Mouse (Mus musculus) MEL (cell line): ENCODE results near the gene Rasl10b. TPM values are rescaled to one million over a fixed set of nuclear protein-coding genes. Genes with fewer than 3 reads are reported as not detected.

Experiments used
- DNase-seq: peaks from one replicate; pipeline ENCODE4 v3.0.0; 2011; ENCODE audit warnings: low read depth, low spot score
- H3K27ac ChIP-seq: 2 replicates; pipeline ENCODE4 v1.5.1; 2012; ENCODE audit warnings: low read depth, mild to moderate bottlenecking, control low read depth, low read length, moderate library complexity; ENCODE audit not compliant: control insufficient read depth
- H3K27me3 ChIP-seq, 2 experiments: fragments of 150-350 bp in 1 of 2; sonication (generic) in 1 of 2; 2 replicates each; pipeline ENCODE4 v1.6.1; 2012; ENCODE audit warnings: low read length in 2 of 2, mild to moderate bottlenecking in 2 of 2, improper control_type of control experiment in 1 of 2, moderate library complexity in 1 of 2; ENCODE audit not compliant: insufficient read depth in 2 of 2, control insufficient read depth in 1 of 2
- H3K36me3 ChIP-seq, 2 experiments: 2 replicates each; pipeline ENCODE4 v1.6.1; 2012 to 2014; ENCODE audit warnings: low read length in 2 of 2, improper control_type of control experiment in 1 of 2, inconsistent platforms in 1 of 2, mild to moderate bottlenecking in 1 of 2; ENCODE audit not compliant: insufficient read depth in 2 of 2, control insufficient read depth in 1 of 2
- H3K4me1 ChIP-seq, 2 experiments: fragments of 150-350 bp in 1 of 2; sonication (generic) in 1 of 2; 2 replicates each; pipeline ENCODE4 v1.6.1; 2012; ENCODE audit warnings: low read length in 2 of 2, improper control_type of control experiment in 1 of 2, mild to moderate bottlenecking in 1 of 2; ENCODE audit not compliant: insufficient read depth in 2 of 2, control insufficient read depth in 1 of 2
- H3K4me3 ChIP-seq, 2 experiments: fragments of 150-350 bp in 1 of 2; sonication (generic) in 1 of 2; 2 replicates each; pipeline ENCODE4 v1.5.1; 2012; ENCODE audit warnings: low read depth in 2 of 2, low read length in 2 of 2, mild to moderate bottlenecking in 2 of 2, moderate library complexity in 2 of 2, control low read depth in 1 of 2, improper control_type of control experiment in 1 of 2; ENCODE audit not compliant: control insufficient read depth in 1 of 2, insufficient read depth in 1 of 2
- H3K79me2 ChIP-seq: 2 replicates; pipeline ENCODE4 v1.6.1; 2012; ENCODE audit warnings: mild to moderate bottlenecking, low read length, moderate library complexity; ENCODE audit not compliant: control insufficient read depth, poor library complexity, insufficient read depth
- H3K9ac ChIP-seq: 2 replicates; pipeline ENCODE4 v1.6.1; 2012; ENCODE audit warnings: low read depth, mild to moderate bottlenecking, control low read depth, low read length, moderate library complexity; ENCODE audit not compliant: control insufficient read depth, poor library complexity, severe bottlenecking
- H3K9me3 ChIP-seq: fragments of 150-350 bp; sonication (generic); replicated peaks from 2 replicates; pipeline ENCODE4 v1.6.1; 2012; ENCODE audit warnings: mild to moderate bottlenecking, low read length, improper control_type of control experiment, moderate library complexity; ENCODE audit not compliant: insufficient read depth
- BHLHE40 ChIP-seq: IDR thresholded peaks from 2 replicates; pipeline ENCODE4 v1.6.1; 2012; ENCODE audit warnings: low read depth, mild to moderate bottlenecking, inconsistent platforms, low read length, improper control_type of control experiment, borderline replicate concordance
- CTCF ChIP-seq, 3 experiments: IDR thresholded peaks in 2 of 3; conservative IDR thresholded peaks in 1 of 3; 2 replicates each; pipeline ENCODE4 v1.5.1; 2011 to 2012; ENCODE audit warnings: low read length in 3 of 3, low read depth in 2 of 3, mild to moderate bottlenecking in 2 of 3, improper control_type of control experiment in 1 of 3, inconsistent platforms in 1 of 3, mixed read lengths in 1 of 3, moderate library complexity in 1 of 3; ENCODE audit not compliant: control insufficient read depth in 1 of 3, insufficient read depth in 1 of 3, poor library complexity in 1 of 3, severe bottlenecking in 1 of 3
- E2F4 ChIP-seq: IDR thresholded peaks from 2 replicates; pipeline ENCODE4 v1.6.1; 2011; ENCODE audit warnings: low read depth, low read length, improper control_type of control experiment, borderline replicate concordance
- ELF1 ChIP-seq: IDR thresholded peaks from 2 replicates; pipeline ENCODE4 v1.6.1; 2014; ENCODE audit warnings: low read depth, mild to moderate bottlenecking, inconsistent platforms, low read length, improper control_type of control experiment, moderate library complexity
- EP300 ChIP-seq, 2 experiments: IDR thresholded peaks; 2 replicates each; pipeline ENCODE4 v1.6.1; 2011; ENCODE audit warnings: improper control_type of control experiment in 2 of 2, low read length in 2 of 2, low read depth in 1 of 2, mild to moderate bottlenecking in 1 of 2
- ETS1 ChIP-seq: IDR thresholded peaks from 2 replicates; pipeline ENCODE4 v1.6.1; 2012; ENCODE audit warnings: low read depth, mild to moderate bottlenecking, inconsistent platforms, low read length, improper control_type of control experiment, moderate library complexity
- GABPA ChIP-seq: IDR thresholded peaks from 2 replicates; pipeline ENCODE4 v1.6.1; 2012; ENCODE audit warnings: low read depth, mild to moderate bottlenecking, inconsistent platforms, low read length, improper control_type of control experiment, moderate library complexity
- HCFC1 ChIP-seq: IDR thresholded peaks from 2 replicates; pipeline ENCODE4 v1.6.1; 2012; ENCODE audit warnings: low read depth, mild to moderate bottlenecking, inconsistent platforms, low read length, improper control_type of control experiment, moderate library complexity
- JUND ChIP-seq: IDR thresholded peaks from 2 replicates; pipeline ENCODE4 v1.6.1; 2011; ENCODE audit warnings: low read depth, mild to moderate bottlenecking, improper control_type of control experiment, low read length
- KAT2A ChIP-seq: conservative IDR thresholded peaks from 2 replicates; pipeline ENCODE4 v1.6.1; 2012; ENCODE audit warnings: low read depth, low read length, improper control_type of control experiment, inconsistent platforms
- MAFK ChIP-seq: IDR thresholded peaks from 2 replicates; pipeline ENCODE4 v1.6.1; 2011; ENCODE audit warnings: low read depth, mild to moderate bottlenecking, low read length, improper control_type of control experiment, borderline replicate concordance
- MAX ChIP-seq: IDR thresholded peaks from 2 replicates; pipeline ENCODE4 v1.6.1; 2011; ENCODE audit warnings: low read length, improper control_type of control experiment
- MAZ ChIP-seq: IDR thresholded peaks from 2 replicates; pipeline ENCODE4 v1.6.1; 2012; ENCODE audit warnings: low read depth, mild to moderate bottlenecking, inconsistent platforms, low read length, improper control_type of control experiment
- MEF2A ChIP-seq: IDR thresholded peaks from 2 replicates; pipeline ENCODE4 v1.6.1; 2014; ENCODE audit warnings: low read depth, mild to moderate bottlenecking, inconsistent platforms, low read length, improper control_type of control experiment; ENCODE audit not compliant: poor library complexity, insufficient replicate concordance, severe bottlenecking; ENCODE audit errors: extremely low read depth
- MXI1 ChIP-seq: IDR thresholded peaks from 2 replicates; pipeline ENCODE4 v1.6.1; 2011; ENCODE audit warnings: mild to moderate bottlenecking, low read depth, low read length, improper control_type of control experiment
- NELFE ChIP-seq: IDR thresholded peaks from 2 replicates; pipeline ENCODE4 v1.6.1; 2011; ENCODE audit warnings: low read depth, low read length, improper control_type of control experiment
- NRF1 ChIP-seq: IDR thresholded peaks from 2 replicates; pipeline ENCODE4 v1.6.1; 2014; ENCODE audit warnings: low read depth, mild to moderate bottlenecking, inconsistent platforms, low read length, improper control_type of control experiment, moderate library complexity; ENCODE audit not compliant: poor library complexity, insufficient read depth, severe bottlenecking
- POLR2A ChIP-seq, 2 experiments: IDR thresholded peaks; 2 replicates each; pipeline ENCODE4 v1.6.1; 2011 to 2012; ENCODE audit warnings: low read length in 2 of 2, mild to moderate bottlenecking in 2 of 2, control low read depth in 1 of 2, improper control_type of control experiment in 1 of 2, low read depth in 1 of 2, moderate library complexity in 1 of 2; ENCODE audit not compliant: control insufficient read depth in 1 of 2, insufficient read depth in 1 of 2, poor library complexity in 1 of 2
- POLR2AphosphoS2 ChIP-seq: IDR thresholded peaks from 2 replicates; pipeline ENCODE4 v1.6.1; 2011; ENCODE audit warnings: low read length, improper control_type of control experiment
- POLR2AphosphoS5 ChIP-seq: IDR thresholded peaks from 2 replicates; pipeline ENCODE4 v1.6.1; 2012; ENCODE audit warnings: low read depth, borderline replicate concordance, mild to moderate bottlenecking, inconsistent platforms, low read length, moderate library complexity, mixed read lengths
- RAD21 ChIP-seq: IDR thresholded peaks from 2 replicates; pipeline ENCODE4 v1.6.1; 2011; ENCODE audit warnings: mild to moderate bottlenecking, low read depth, low read length, improper control_type of control experiment
- RCOR1 ChIP-seq: IDR thresholded peaks from 2 replicates; pipeline ENCODE4 v1.6.1; 2012; ENCODE audit warnings: low read depth, mild to moderate bottlenecking, inconsistent platforms, low read length, improper control_type of control experiment
- SIN3A ChIP-seq: IDR thresholded peaks from 2 replicates; pipeline ENCODE4 v1.6.1; 2012; ENCODE audit warnings: low read length, improper control_type of control experiment, inconsistent platforms
- SMC3 ChIP-seq: IDR thresholded peaks from 2 replicates; pipeline ENCODE4 v1.6.1; 2011; ENCODE audit warnings: low read depth, low read length, improper control_type of control experiment
- TBP ChIP-seq: IDR thresholded peaks from 2 replicates; pipeline ENCODE4 v1.8.0; 2011; ENCODE audit warnings: low read depth, low read length, improper control_type of control experiment
- TCF12 ChIP-seq: IDR thresholded peaks from 2 replicates; pipeline ENCODE4 v1.6.1; 2014; ENCODE audit warnings: low read depth, mild to moderate bottlenecking, inconsistent platforms, low read length, improper control_type of control experiment, moderate library complexity
- UBTF ChIP-seq: IDR thresholded peaks from 2 replicates; pipeline ENCODE4 v1.6.1; 2012; ENCODE audit warnings: low read depth, mild to moderate bottlenecking, inconsistent platforms, low read length, improper control_type of control experiment, moderate library complexity, borderline replicate concordance; ENCODE audit not compliant: insufficient read depth
- ZC3H11A ChIP-seq: IDR thresholded peaks from 2 replicates; pipeline ENCODE4 v1.6.1; 2012; ENCODE audit warnings: low read depth, mild to moderate bottlenecking, inconsistent platforms, low read length, improper control_type of control experiment
- polyA plus RNA-seq, 2 experiments: library from polyadenylated mRNA; stranded (reverse) in 1 of 2; unstranded in 1 of 2; fragments of >175 nt in 1 of 2; fragments of >200 nt in 1 of 2; gene quantifications; 2 replicates each; pipeline versions ENCODE4 v1.2.1 to v1.2.4; 2012; ENCODE audit warnings: low replicate concordance in 2 of 2, low read depth in 1 of 2; ENCODE audit not compliant: insufficient read length in 2 of 2, insufficient read depth in 1 of 2, missing spikeins in 1 of 2
- total RNA-seq: library from RNA; depleted of rRNA; stranded (reverse); fragments of 300-350 nt; gene quantifications from 2 replicates; pipeline ENCODE4 v1.2.3, GENCODE M21; 2012

The Rasl10b gene
- total and polyA plus RNA-seq, 3 experiments: 0.04 TPM; not detected in 2

DNA sequence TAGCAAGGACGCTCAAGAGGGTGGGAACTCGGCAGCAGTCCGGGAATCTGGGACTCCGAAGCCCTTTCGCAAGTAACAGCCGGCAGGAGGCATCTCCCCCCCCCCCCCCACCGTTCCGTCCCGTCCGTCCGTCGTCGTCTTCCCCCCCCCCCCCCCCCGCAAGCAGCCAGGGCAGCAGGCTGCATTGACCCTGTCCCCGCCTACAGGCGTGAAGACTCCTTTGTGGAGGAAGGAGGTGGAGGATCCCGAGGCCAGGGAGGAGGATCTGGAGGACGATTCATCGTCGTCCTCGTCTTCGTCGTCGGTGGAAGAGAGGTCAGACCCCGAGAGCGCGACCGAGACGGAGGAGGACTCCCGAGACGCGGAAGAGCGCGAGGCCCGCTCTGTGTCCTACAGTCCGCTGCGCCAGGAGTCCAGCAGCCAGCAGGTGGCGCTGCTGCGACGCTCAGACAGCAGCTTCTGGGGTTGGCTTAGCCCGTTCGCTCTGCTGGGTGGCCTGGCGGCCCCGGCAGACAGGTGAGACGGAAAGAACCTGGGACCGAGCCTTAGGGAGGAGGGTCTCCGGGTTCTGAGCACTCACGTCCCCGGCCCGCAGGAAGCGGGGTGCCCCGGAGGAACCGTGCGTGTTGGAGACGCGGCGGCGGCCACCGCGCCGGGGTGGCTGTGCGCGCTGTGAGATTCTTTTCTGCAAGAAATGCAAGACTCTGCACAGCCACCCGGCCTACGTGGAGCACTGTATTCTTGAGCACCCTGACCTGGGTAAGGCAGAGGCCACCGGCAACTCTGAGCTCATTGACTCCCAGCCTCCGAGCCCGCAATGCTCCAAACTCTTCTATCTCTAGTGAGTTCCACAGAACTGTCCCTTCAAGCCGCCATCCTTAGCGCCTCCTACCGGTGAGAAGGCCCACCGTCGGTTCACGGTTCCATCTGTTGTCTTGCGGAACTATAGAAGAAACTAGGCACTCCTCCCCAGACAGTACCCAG, 31.4 kb downstream of the Rasl10b start:
- H3K27ac ChIP-seq: no peak overlapping the region
- H3K27me3 ChIP-seq: peaks cover 6 to 10% of the 10 kb centered on the region in 2 experiments
- no peaks in the 10 kb centered on the region for H3K9me3 ChIP-seq
- H3K4me1 ChIP-seq: no peaks in the 10 kb centered on the region
- H3K4me3 ChIP-seq: peak overlapping the region; percentile 72 to 82
- H3K79me2 ChIP-seq: no peaks in the 10 kb centered on the region; the same call in 1 of the 2 replicates
- TF ChIP-seq JUND (0 out of 2 replicates have a peak, but pooled peaks have one; percentile 23), ETS1 (peak; percentile 13; the same call in 1 of the 2 replicates), NELFE (peak; percentile 49), MEF2A (peak; percentile 32; the same call in 1 of the 2 replicates), NRF1 (peak; percentile 38; the same call in 1 of the 2 replicates), SIN3A (peak; percentile 56), RAD21 (peak; percentile 89), MAZ (peak; percentile 76; the same call in 1 of the 2 replicates), POLR2A (IDR thresholded peaks at IDR 0.05; ENCODE audit: control insufficient read depth in 1 of 2, insufficient read depth in 1 of 2, low read depth in 1 of 2, low read length in 2 of 2, poor library complexity in 1 of 2) (no peak; a peak in 1 of 4 replicates), TBP (peak; percentile 57; the same call in 1 of the 2 replicates), UBTF (0 out of 2 replicates have a peak, but pooled peaks have one; percentile 36), TCF12 (0 out of 2 replicates have a peak, but pooled peaks have one; percentile 21), HCFC1 (peak; percentile 42; the same call in 1 of the 2 replicates), RCOR1 (0 out of 2 replicates have a peak, but pooled peaks have one; percentile 36), POLR2AphosphoS5 (no peak), SMC3 (peak; percentile 82), MAX (peak; percentile 76), ZC3H11A (peak; percentile 68), POLR2AphosphoS2 (no peak), CTCF (IDR thresholded peaks at IDR 0.05 in 2 of 3, conservative IDR thresholded peaks at IDR 0.05 in 1 of 3; ENCODE audit: control insufficient read depth in 1 of 3, insufficient read depth in 1 of 3, low read depth in 2 of 3, low read length in 3 of 3, poor library complexity in 1 of 3, severe bottlenecking in 1 of 3) (peak; percentile 86 to 99 (median 98)), E2F4 (no peak), MXI1 (peak; percentile 60; the same call in 1 of the 2 replicates), EP300 (IDR thresholded peaks at IDR 0.05; ENCODE audit: low read depth in 1 of 2, low read length in 2 of 2) (peak in 1 of 2 experiments; percentile 21; a peak in 1 of 4 replicates), MAFK (no peak), BHLHE40 (no peak; the same call in 1 of the 2 replicates), KAT2A (no peak), ELF1 (peak; percentile 90), GABPA (0 out of 2 replicates have a peak, but pooled peaks have one; percentile 38)
- H3K36me3 ChIP-seq: no peaks in the 10 kb centered on the region
- peak; percentile 97 for DNase-seq
- H3K9ac ChIP-seq: peak overlapping the region; percentile 75
